Mouse (Mus musculus): ENCODE results near the gene Wrap73.

DNA sequence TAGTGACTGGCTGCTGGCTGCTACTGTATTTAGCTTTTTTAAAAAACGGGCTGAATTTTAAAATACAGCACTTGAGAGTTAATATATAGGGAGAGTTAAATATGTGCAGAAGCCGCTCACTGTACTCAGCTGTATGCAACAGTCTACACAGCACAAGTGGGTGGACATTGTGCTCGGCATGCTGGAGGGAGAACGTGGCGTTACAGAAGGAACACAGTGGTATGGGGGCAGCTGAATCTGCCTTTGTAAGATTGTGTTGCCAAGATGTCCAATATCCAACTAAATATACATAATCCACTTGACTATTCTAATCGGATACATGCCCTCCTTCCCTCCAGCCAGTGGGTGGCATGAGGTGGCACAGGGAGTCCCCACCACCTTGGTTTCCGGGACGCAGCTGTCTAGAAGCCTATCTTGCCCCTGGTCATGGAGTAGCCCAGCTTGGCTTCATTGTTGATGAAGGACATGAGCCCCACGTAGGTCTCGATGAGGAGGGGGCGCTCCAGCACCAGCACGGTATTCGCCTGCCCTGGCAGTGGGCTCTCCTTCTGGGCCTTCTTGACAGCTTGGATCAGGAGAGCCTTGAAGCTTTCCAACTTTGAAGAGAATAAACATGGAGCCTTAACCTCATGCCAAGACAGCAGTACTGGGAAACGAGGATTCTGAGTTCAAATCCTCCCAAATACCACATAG is 15.9 kb downstream of the Wrap73 start:
- no peak for TF ChIP-seq CTCF (IDR thresholded peaks at IDR 0.05; ENCODE audit: borderline replicate concordance, insufficient read depth, low read length)
- TF ChIP-seq POLR2A (IDR thresholded peaks at IDR 0.05; ENCODE audit: low read depth, low read length) = no peak
